Comparison of ENCODE assay signal across 11 mouse cellular contexts in the genomic region with DNA sequence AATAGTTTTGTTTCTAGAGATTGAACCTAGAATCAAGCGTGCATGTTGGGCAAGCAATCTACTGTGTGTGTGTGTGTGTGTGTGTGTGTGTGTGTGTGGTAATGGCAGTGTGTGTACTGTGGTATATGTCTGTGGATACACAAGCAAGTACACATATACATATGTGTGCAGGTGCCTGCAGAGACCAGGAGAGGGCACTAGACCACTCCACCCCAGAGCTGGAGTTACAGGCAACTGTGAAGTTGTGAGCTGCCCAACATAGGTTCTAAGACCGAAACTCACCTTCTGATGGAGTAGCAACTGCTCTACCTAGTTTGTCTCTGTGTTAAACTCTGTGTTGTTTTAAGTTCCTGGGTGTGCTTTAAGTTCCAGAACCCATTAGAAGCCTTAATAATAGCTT.
A peak's percentile ranks its signal among the peaks of the same experiment; 100 is the strongest.
DNase-seq lines count a peak whose midpoint lies in the region; ATAC-seq and TF ChIP-seq lines count a peak whose summit lies in the region.
"Had no signal": no experiment of that assay in that cellular context is flagged by ENCODE, and none has a peak within 500 bp of the region (broad histone marks: within the 10 kb centered on the region; RNA-seq: fewer than 3 reads in every experiment).

No protein-coding gene starts in this region.

- intact Hi-C loops in heart, postnatal 14 days (cut with DNase I) = no loop called here

- TF ChIP-seq RAD21 in MEL (IDR thresholded peaks at IDR 0.05; ENCODE audit: low read depth, low read length) = no peak

- no peaks in the 10 kb centered on the region for H3K9me3 ChIP-seq in MEL (replicated peaks; ENCODE audit: insufficient read depth, low read length)
- H3K9me3 ChIP-seq in limb, embryonic 12.5 days = no peaks in the 10 kb centered on the region
- H3K9me3 ChIP-seq: forebrain, embryonic 15.5 days had no signal

- H3K4me2 ChIP-seq in limb, embryonic 12.5 days = peak overlapping the region; percentile 52; the same call in 1 of the 2 replicates

- 0 out of 2 replicates have a peak, but pooled peaks have one; percentile 14 for TF ChIP-seq CTCF in lung, adult 2 months (IDR thresholded peaks at IDR 0.05; ENCODE audit: insufficient read depth, low read length)
- TF ChIP-seq CTCF in MEL (IDR thresholded peaks at IDR 0.05 in 2 of 3, conservative IDR thresholded peaks at IDR 0.05 in 1 of 3; ENCODE audit: control insufficient read depth in 1 of 3, insufficient read depth in 1 of 3, low read depth in 2 of 3, low read length in 3 of 3, poor library complexity in 1 of 3, severe bottlenecking in 1 of 3) = no peak

- H3K27ac ChIP-seq in MEL (ENCODE audit: control insufficient read depth, low read depth, low read length) = no peak overlapping the region
- H3K27ac ChIP-seq in limb, embryonic 12.5 days = peak overlapping the region; percentile 94
- H3K27ac ChIP-seq: forebrain, embryonic 15.5 days had no signal

- peak; percentile 34 for DNase-seq in heart, adult 11 months
- DNase-seq in heart, postnatal 14 days = no peak
- no peak for DNase-seq in lung, adult 2 months
- DNase-seq in lung, postnatal 36 days = no peak
- DNase-seq in MEL (ENCODE audit: low read depth, low spot score) (peak; percentile 2), adipocyte (ENCODE audit: low spot score) (no peak)
- DNase-seq in spleen, adult 18-20 months = no peak
- DNase-seq: adrenal gland, postnatal 25 days; gastrocnemius, postnatal 36 days had no signal

- TF ChIP-seq POLR2A in lung, adult 2 months (IDR thresholded peaks at IDR 0.05; ENCODE audit: borderline replicate concordance, extremely low read depth, low read depth, low read length) = no peak
- TF ChIP-seq POLR2A in MEL (IDR thresholded peaks at IDR 0.05; ENCODE audit: control insufficient read depth in 1 of 2, insufficient read depth in 1 of 2, low read depth in 1 of 2, low read length in 2 of 2, poor library complexity in 1 of 2) = no peak

- H3K4me1 ChIP-seq in lung, adult 2 months (ENCODE audit: control insufficient read depth, insufficient read depth, low read length) = peaks cover 3% of the 10 kb centered on the region; the same call in 1 of the 2 replicates
- H3K4me1 ChIP-seq in MEL (ENCODE audit: control insufficient read depth in 1 of 2, insufficient read depth in 2 of 2, low read length in 2 of 2) = no peaks in the 10 kb centered on the region
- H3K4me1 ChIP-seq in limb, embryonic 12.5 days (replicated peaks) = peaks cover 35% of the 10 kb centered on the region

- H3K27me3 ChIP-seq in MEL (ENCODE audit: control insufficient read depth in 1 of 2, insufficient read depth in 2 of 2, low read length in 2 of 2) = no peaks in the 10 kb centered on the region
- no peaks in the 10 kb centered on the region for H3K27me3 ChIP-seq in limb, embryonic 12.5 days
- H3K27me3 ChIP-seq: forebrain, embryonic 15.5 days had no signal

- H3K4me3 ChIP-seq in lung, adult 2 months (replicated peaks; ENCODE audit: extremely low read depth, low read depth, low read length) = no peak overlapping the region
- no peak overlapping the region for H3K4me3 ChIP-seq in MEL (ENCODE audit: control insufficient read depth in 1 of 2, insufficient read depth in 1 of 2, low read depth in 2 of 2, low read length in 2 of 2)
- no peak overlapping the region for H3K4me3 ChIP-seq in limb, embryonic 12.5 days (replicated peaks)

- H3K9ac ChIP-seq in MEL (ENCODE audit: control insufficient read depth, low read depth, low read length, poor library complexity, severe bottlenecking) = no peak overlapping the region
- no peak overlapping the region for H3K9ac ChIP-seq in limb, embryonic 12.5 days (replicated peaks)
- H3K9ac ChIP-seq: forebrain, embryonic 15.5 days had no signal

- H3K36me3 ChIP-seq in MEL (ENCODE audit: control insufficient read depth in 1 of 2, insufficient read depth in 2 of 2, low read length in 2 of 2) = no peaks in the 10 kb centered on the region
- no peaks in the 10 kb centered on the region for H3K36me3 ChIP-seq in limb, embryonic 12.5 days
- H3K36me3 ChIP-seq: forebrain, embryonic 15.5 days had no signal

- H3K79me2 ChIP-seq in MEL (ENCODE audit: control insufficient read depth, insufficient read depth, low read length, poor library complexity) = no peaks in the 10 kb centered on the region

- no peak for ATAC-seq in limb, embryonic 12.5 days (ENCODE audit: insufficient number of reproducible peaks, insufficient read depth, low FRiP score, low TSS enrichment, low read depth)
- ATAC-seq: forebrain, embryonic 15.5 days had no signal

- TF ChIP-seq EP300 in MEL (IDR thresholded peaks at IDR 0.05; ENCODE audit: low read depth in 1 of 2, low read length in 2 of 2) = no peak

- 98% methylated on average over 2 of the region's 2 CpGs for WGBS in lung, adult 2 months
- 95% methylated on average over 2 of the region's 2 CpGs for WGBS in limb, embryonic 12.5 days

TF ChIP-seq in MEL, 35 proteins besides CTCF, POLR2A, EP300 and RAD21:
- TF ChIP-seq MYB (IDR thresholded peaks at IDR 0.05; ENCODE audit: low read depth, low read length) (no peak), BHLHE40 (IDR thresholded peaks at IDR 0.05; ENCODE audit: borderline replicate concordance, low read depth, low read length) (no peak), USF1 (IDR thresholded peaks at IDR 0.05; ENCODE audit: low read depth, low read length) (no peak), USF2 (IDR thresholded peaks at IDR 0.05; ENCODE audit: borderline replicate concordance in 1 of 2, insufficient read depth in 1 of 2, low read depth in 1 of 2, low read length in 2 of 2) (no peak), MEF2A (IDR thresholded peaks at IDR 0.05; ENCODE audit: extremely low read depth, insufficient replicate concordance, low read depth, low read length, poor library complexity, severe bottlenecking) (no peak), GABPA (IDR thresholded peaks at IDR 0.05; ENCODE audit: low read depth, low read length) (no peak), E2F4 (IDR thresholded peaks at IDR 0.05; ENCODE audit: borderline replicate concordance, low read depth, low read length) (no peak), ETS1 (IDR thresholded peaks at IDR 0.05; ENCODE audit: low read depth, low read length) (no peak), TCF12 (IDR thresholded peaks at IDR 0.05; ENCODE audit: low read depth, low read length) (no peak), MAX (IDR thresholded peaks at IDR 0.05; ENCODE audit: low read length) (no peak), SMC3 (IDR thresholded peaks at IDR 0.05; ENCODE audit: low read depth, low read length) (no peak), UBTF (IDR thresholded peaks at IDR 0.05; ENCODE audit: borderline replicate concordance, insufficient read depth, low read depth, low read length) (no peak), CHD1 (IDR thresholded peaks at IDR 0.05; ENCODE audit: low read depth, low read length) (no peak), ZMIZ1 (IDR thresholded peaks at IDR 0.05; ENCODE audit: low read depth, low read length) (no peak), KAT2A (conservative IDR thresholded peaks at IDR 0.05; ENCODE audit: low read depth, low read length) (no peak), CHD2 (IDR thresholded peaks at IDR 0.05; ENCODE audit: low read length) (no peak), HCFC1 (IDR thresholded peaks at IDR 0.05; ENCODE audit: low read depth, low read length) (no peak), NRF1 (IDR thresholded peaks at IDR 0.05; ENCODE audit: insufficient read depth, low read depth, low read length, poor library complexity, severe bottlenecking) (no peak), TAL1 (IDR thresholded peaks at IDR 0.05; ENCODE audit: low read length) (no peak)

Comparison
In these comparisons a context has a peak if more than half of its experiments do, and no peak if none do; other contexts are left out.
1. DNase-seq: peak in heart, adult 11 months (single experiment) and MEL (single experiment); none in heart, postnatal 14 days (0 of 2), lung, adult 2 months (single experiment), lung, postnatal 36 days (single experiment), spleen, adult 18-20 months (0 of 2) and adipocyte (single experiment).